Mouse (Mus musculus) midbrain, embryonic 15.5 days (tissue): Measurements from ENCODE around the gene Mybph. TPM values are rescaled to one million over a fixed set of nuclear protein-coding genes. Genes with fewer than 3 reads are reported as not detected.

Experiments used
- ATAC-seq: fragments of 200-750 bp; cut with Nextera tagmentation; replicated peaks from 2 replicates; pipeline ENCODE4 v1.8.0; 2017; ENCODE audit warnings: moderate TSS enrichment
- H3K27ac ChIP-seq: fragments of 300-500 bp; sonication (generic); 2 replicates; pipeline ENCODE4 v1.5.1; 2015; ENCODE audit warnings: mild to moderate bottlenecking, inconsistent platforms
- H3K27me3 ChIP-seq: fragments of 300-500 bp; sonication (generic); replicated peaks from 2 replicates; pipeline ENCODE4 v1.6.1; 2015; ENCODE audit warnings: inconsistent platforms
- H3K36me3 ChIP-seq: fragments of 300-500 bp; sonication (generic); replicated peaks from 2 replicates; pipeline ENCODE4 v1.6.1; 2015; ENCODE audit warnings: inconsistent platforms
- H3K4me1 ChIP-seq: fragments of 300-500 bp; sonication (generic); 2 replicates; pipeline ENCODE4 v1.6.1; 2015; ENCODE audit warnings: inconsistent platforms
- H3K4me2 ChIP-seq: fragments of 300-500 bp; sonication (generic); 2 replicates; pipeline ENCODE4 v1.6.1; 2015; ENCODE audit warnings: inconsistent platforms, mild to moderate bottlenecking, moderate library complexity
- H3K4me3 ChIP-seq: fragments of 300-500 bp; sonication (generic); 2 replicates; pipeline ENCODE4 v1.5.1; 2015; ENCODE audit warnings: mild to moderate bottlenecking, inconsistent platforms
- H3K9ac ChIP-seq: fragments of 300-500 bp; sonication (generic); 2 replicates; pipeline ENCODE4 v1.6.1; 2015; ENCODE audit warnings: mild to moderate bottlenecking, inconsistent platforms
- H3K9me3 ChIP-seq: fragments of 300-500 bp; sonication (generic); 2 replicates; pipeline ENCODE4 v1.6.1; 2016; ENCODE audit warnings: inconsistent platforms
- WGBS: fragments of 180-500 bp; shearing (Covaris S2); methylation state at CpG from one replicate; pipeline ENCODE4 v1.1.7; 2015; ENCODE audit warnings: mixed read lengths; 5-methylcytosine and 5-hydroxymethylcytosine counted together
- polyA plus RNA-seq: library from polyadenylated mRNA; unstranded; fragments of >200 nt; fragmentation: Nextera tagmentation; extraction: Ambion mirVana; gene quantifications from 2 replicates; pipeline ENCODE4 v1.2.1, GENCODE M21; 2015

Mybph gene
- polyA plus RNA-seq, 1 experiment from 2014 or later = 0.13 TPM

DNA sequence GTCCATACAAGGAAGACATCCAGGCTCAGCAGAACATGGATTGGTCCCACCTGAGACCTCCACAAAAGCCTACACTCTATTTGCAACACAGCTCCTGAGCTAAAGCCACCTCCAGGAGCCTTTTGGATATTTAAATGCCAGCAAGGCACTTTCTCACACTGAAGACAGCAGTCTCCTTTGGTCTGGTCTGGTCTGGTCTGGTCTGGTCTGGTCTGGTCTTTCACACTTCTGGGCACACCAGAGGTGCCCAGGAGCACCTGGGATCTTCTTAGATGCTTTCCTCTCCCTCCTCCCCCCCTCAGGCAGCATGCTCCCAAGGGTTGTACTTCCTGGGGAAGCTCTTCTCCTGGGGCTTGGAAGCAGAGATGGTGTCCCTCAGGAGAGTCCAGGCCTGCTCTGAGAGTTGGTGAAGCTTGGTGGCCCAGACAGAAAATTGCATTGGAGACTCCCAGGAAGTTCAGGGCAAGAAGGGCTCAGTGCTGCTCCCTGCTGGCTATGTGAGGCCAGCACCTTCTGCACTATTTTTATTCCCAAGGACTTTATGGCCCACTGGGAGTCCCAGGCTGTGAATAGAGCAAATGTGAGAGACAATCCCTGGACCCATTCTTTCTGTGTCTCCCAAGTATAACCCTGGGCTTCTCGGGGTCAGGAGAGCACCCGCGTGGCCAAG, 8.6 kb downstream of the Mybph start:
- WGBS = 41% methylated on average over 3 of the region's 3 CpGs
- H3K4me3 ChIP-seq = no peak overlapping the region

GRCm38 (mm10) chr1:134204230-134204629, 11.0 kb downstream of the Mybph start:
- WGBS = 91% methylated on average over 13 of the region's 13 CpGs
- H3K9me3 ChIP-seq = no peaks in the 10 kb centered on the region
- no peaks in the 10 kb centered on the region for H3K27me3 ChIP-seq
- peaks cover 2% of the 10 kb centered on the region; the same call in 1 of the 2 replicates for H3K4me1 ChIP-seq
- H3K36me3 ChIP-seq = no peaks in the 10 kb centered on the region
- ATAC-seq = no peak
- no peak overlapping the region for H3K4me2 ChIP-seq
- no peak overlapping the region for H3K27ac ChIP-seq
- no peak overlapping the region for H3K9ac ChIP-seq
- H3K4me3 ChIP-seq = no peak overlapping the region

More for the DNA sequence above, 8.6 kb downstream of the Mybph start:
- Histone ChIP-seq H3K9ac (no peak overlapping the region), H3K27me3 (no peaks in the 10 kb centered on the region), H3K4me2 (no peak overlapping the region), H3K9me3 (no peaks in the 10 kb centered on the region), H3K36me3 (no peaks in the 10 kb centered on the region), H3K4me1 (peaks cover 8% of the 10 kb centered on the region; the same call in 1 of the 2 replicates), H3K27ac (no peak overlapping the region)
- ATAC-seq = no peak

DNA sequence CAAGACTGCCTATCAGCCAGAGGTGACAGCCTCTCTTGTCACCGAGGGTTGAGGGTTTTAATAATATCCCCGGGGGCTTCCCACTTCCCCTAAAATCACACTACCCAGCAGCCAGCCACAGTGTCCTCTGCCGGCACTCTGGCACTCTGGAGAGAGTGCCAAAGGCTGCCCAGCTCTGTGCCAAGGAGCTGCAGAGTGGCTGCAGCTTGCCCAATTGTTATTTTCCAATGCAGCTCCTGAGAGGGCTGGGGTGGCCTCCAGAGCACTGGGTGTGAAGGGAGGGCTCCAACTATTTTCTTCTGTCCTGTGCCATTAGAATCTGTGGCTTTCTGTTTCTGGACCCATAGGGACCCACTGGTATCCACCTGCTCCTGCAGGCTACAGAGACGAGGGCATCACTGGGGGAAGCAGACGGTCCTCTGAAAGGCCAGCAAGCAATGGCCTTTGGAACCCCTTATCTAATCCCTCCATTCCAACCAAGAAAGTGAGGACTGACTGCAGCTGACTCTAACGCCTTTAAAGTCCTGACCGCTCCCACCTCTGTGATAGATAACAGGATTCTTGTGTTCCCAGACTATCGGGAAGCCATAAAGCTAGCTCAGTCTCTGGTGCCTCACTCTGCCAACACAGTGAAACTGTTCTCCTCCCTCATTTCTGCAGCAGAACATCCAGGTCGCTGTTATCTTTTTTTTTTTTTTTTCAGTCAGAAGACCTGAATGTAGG, 12.2 kb downstream of the Mybph start:
- no peak overlapping the region for H3K27ac ChIP-seq

GRCm38 (mm10) chr1:134206085-134206484, 12.8 kb downstream of the Mybph start:
- Histone ChIP-seq H3K27ac (no peak overlapping the region), H3K9me3 (no peaks in the 10 kb centered on the region), H3K9ac (no peak overlapping the region), H3K36me3 (no peaks in the 10 kb centered on the region), H3K4me1 (peaks cover 2% of the 10 kb centered on the region; the same call in 1 of the 2 replicates), H3K4me3 (no peak overlapping the region), H3K4me2 (no peak overlapping the region), H3K27me3 (no peaks in the 10 kb centered on the region)
- ATAC-seq = no peak
- WGBS = 59% methylated on average over 5 of the region's 5 CpGs

More for the DNA sequence above, 12.2 kb downstream of the Mybph start:
- Histone ChIP-seq H3K4me3 (no peak overlapping the region), H3K9ac (no peak overlapping the region), H3K4me1 (peaks cover 2% of the 10 kb centered on the region; the same call in 1 of the 2 replicates), H3K27me3 (no peaks in the 10 kb centered on the region), H3K9me3 (no peaks in the 10 kb centered on the region), H3K4me2 (no peak overlapping the region), H3K36me3 (no peaks in the 10 kb centered on the region)
- 60% methylated on average over 9 of the region's 9 CpGs for WGBS
- ATAC-seq = no peak

DNA sequence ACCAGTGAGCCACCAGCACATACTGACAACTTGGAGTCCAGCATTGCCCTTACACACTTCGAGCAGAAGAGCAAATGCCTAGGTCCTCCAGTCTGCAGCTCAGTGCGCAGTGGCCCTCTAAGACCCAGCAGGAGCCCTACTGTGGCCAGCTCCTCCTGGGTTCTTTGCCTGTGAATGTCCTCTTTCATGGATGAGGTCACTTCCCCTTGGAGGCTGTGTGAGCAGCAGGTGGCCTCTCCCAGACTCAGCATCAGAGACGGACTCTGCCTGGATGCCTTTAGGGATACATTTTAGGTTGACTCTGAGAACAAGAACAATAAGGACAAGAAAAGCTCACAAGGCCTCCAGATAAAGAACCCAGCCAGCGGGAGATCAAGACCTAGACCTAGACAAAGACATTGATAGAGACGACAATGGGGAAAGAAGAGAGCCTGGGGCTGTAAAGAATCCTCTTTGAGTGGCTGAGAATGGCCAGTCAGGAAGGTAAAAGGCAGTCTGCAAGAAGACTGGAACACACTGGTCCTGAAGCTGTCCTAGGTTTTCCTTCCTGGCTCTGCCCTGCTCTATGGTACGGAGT, 17.0 kb downstream of the Mybph start:
- no peak for ATAC-seq
- no peak overlapping the region for H3K27ac ChIP-seq
- 40% methylated on average over 6 of the region's 6 CpGs for WGBS
- H3K9me3 ChIP-seq = no peaks in the 10 kb centered on the region
- H3K4me1 ChIP-seq = peaks cover 1% of the 10 kb centered on the region; the same call in 1 of the 2 replicates
- no peak overlapping the region for H3K9ac ChIP-seq
- H3K27me3 ChIP-seq = no peaks in the 10 kb centered on the region
- H3K36me3 ChIP-seq = no peaks in the 10 kb centered on the region
- H3K4me3 ChIP-seq = no peak overlapping the region
- H3K4me2 ChIP-seq = no peak overlapping the region

GRCm38 (mm10) chr1:134211043-134211442, 17.8 kb downstream of the Mybph start:
- no peaks in the 10 kb centered on the region for H3K27me3 ChIP-seq
- H3K36me3 ChIP-seq = no peaks in the 10 kb centered on the region
- no peak overlapping the region for H3K4me2 ChIP-seq
- 76% methylated on average over 6 of the region's 6 CpGs for WGBS
- peaks cover 5% of the 10 kb centered on the region for H3K4me1 ChIP-seq
- no peak overlapping the region for H3K27ac ChIP-seq
- H3K9ac ChIP-seq = no peak overlapping the region
- H3K4me3 ChIP-seq = no peak overlapping the region
- no peaks in the 10 kb centered on the region for H3K9me3 ChIP-seq
- ATAC-seq = no peak

GRCm38 (mm10) chr1:134211631-134212030, 18.4 kb downstream of the Mybph start:
- Histone ChIP-seq H3K4me1 (peaks cover 8% of the 10 kb centered on the region), H3K9ac (no peak overlapping the region), H3K27me3 (no peaks in the 10 kb centered on the region), H3K9me3 (no peaks in the 10 kb centered on the region), H3K36me3 (no peaks in the 10 kb centered on the region), H3K27ac (no peak overlapping the region), H3K4me2 (no peak overlapping the region), H3K4me3 (no peak overlapping the region)
- 17% methylated on average over 2 of the region's 2 CpGs for WGBS
- no peak for ATAC-seq

GRCm38 (mm10) chr1:134212351-134212750, 19.1 kb downstream of the Mybph start:
- Histone ChIP-seq H3K4me2 (no peak overlapping the region), H3K27ac (no peak overlapping the region), H3K27me3 (no peaks in the 10 kb centered on the region), H3K9ac (no peak overlapping the region), H3K36me3 (no peaks in the 10 kb centered on the region), H3K4me3 (no peak overlapping the region), H3K4me1 (peaks cover 8% of the 10 kb centered on the region), H3K9me3 (no peaks in the 10 kb centered on the region)
- ATAC-seq = no peak
- WGBS = 77% methylated on average over 6 of the region's 6 CpGs

DNA sequence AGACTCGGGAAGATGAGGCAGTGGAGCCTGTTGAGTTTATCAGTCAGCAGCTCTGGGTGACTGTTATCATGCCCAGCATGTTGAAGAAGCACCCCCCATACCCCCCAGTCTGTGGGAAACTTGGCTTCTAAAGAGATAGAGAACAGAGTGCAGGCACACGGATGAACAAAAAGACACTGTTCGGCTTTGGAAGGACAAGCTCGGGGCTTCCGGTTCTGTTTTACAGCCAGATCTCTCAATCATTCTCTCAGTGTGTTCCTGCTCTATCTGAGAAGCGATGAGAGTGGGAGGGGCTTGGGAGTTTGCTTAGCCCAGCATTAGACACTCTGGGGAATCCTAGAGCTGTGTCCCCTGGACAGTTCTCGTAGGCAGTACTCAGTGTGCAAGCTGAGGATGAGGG, 20.2 kb downstream of the Mybph start:
- Histone ChIP-seq H3K4me1 (peaks cover 8% of the 10 kb centered on the region), H3K36me3 (no peaks in the 10 kb centered on the region), H3K4me3 (no peak overlapping the region), H3K9ac (no peak overlapping the region), H3K4me2 (no peak overlapping the region), H3K27ac (no peak overlapping the region), H3K27me3 (no peaks in the 10 kb centered on the region), H3K9me3 (no peaks in the 10 kb centered on the region)
- 76% methylated on average over 7 of the region's 7 CpGs for WGBS
- ATAC-seq = no peak

- no peak for ATAC-seq
- Histone ChIP-seq H3K36me3 (no peaks in the 10 kb centered on the region), H3K9me3 (no peaks in the 10 kb centered on the region), H3K9ac (no peak overlapping the region), H3K27me3 (no peaks in the 10 kb centered on the region), H3K27ac (no peak overlapping the region), H3K4me3 (no peak overlapping the region), H3K4me1 (peaks cover 8% of the 10 kb centered on the region), H3K4me2 (no peak overlapping the region)
- 54% methylated on average over 7 of the region's 7 CpGs for WGBS
Measured at GRCm38 (mm10) chr1:134215059-134215458, 21.8 kb downstream of the Mybph start.

- no peak overlapping the region for H3K4me3 ChIP-seq
- peak; percentile 43; the same call in 1 of the 2 replicates for ATAC-seq
- H3K9ac ChIP-seq = no peak overlapping the region
- no peaks in the 10 kb centered on the region for H3K27me3 ChIP-seq
- no peaks in the 10 kb centered on the region for H3K9me3 ChIP-seq
- H3K4me1 ChIP-seq = peaks cover 8% of the 10 kb centered on the region
- no peak overlapping the region for H3K4me2 ChIP-seq
- WGBS = 16% methylated on average over 11 of the region's 11 CpGs
- H3K36me3 ChIP-seq = no peaks in the 10 kb centered on the region
- peak overlapping the region; percentile 37; the same call in 1 of the 2 replicates for H3K27ac ChIP-seq
Measured at GRCm38 (mm10) chr1:134215751-134216628, 22.7 kb downstream of the Mybph start.

GRCm38 (mm10) chr1:134216629-134216971, 23.4 kb downstream of the Mybph start:
- no peaks in the 10 kb centered on the region for H3K27me3 ChIP-seq
- H3K27ac ChIP-seq = no peak overlapping the region
- WGBS = 82% methylated on average over 2 of the region's 2 CpGs
- ATAC-seq = peak; percentile 33; the same call in 1 of the 2 replicates
- H3K9ac ChIP-seq = no peak overlapping the region
- H3K36me3 ChIP-seq = no peaks in the 10 kb centered on the region
- H3K4me3 ChIP-seq = no peak overlapping the region
- H3K9me3 ChIP-seq = no peaks in the 10 kb centered on the region
- peaks cover 8% of the 10 kb centered on the region for H3K4me1 ChIP-seq
- H3K4me2 ChIP-seq = no peak overlapping the region
